Mouse (Mus musculus) lung, postnatal 0 days (tissue): ENCODE measurements around the gene Eapp.
"Not testable (repeated sequence)": the region's sequence is repeated elsewhere in the genome, so short reads cannot be mapped to it uniquely, and the experiment has no call there.

Experiments used
- CTCF ChIP-seq: IDR thresholded peaks from 2 replicates; pipeline ENCODE4 v1.5.1; 2016; ENCODE audit warnings: antibody characterized with exemption, mild to moderate bottlenecking
- EP300 ChIP-seq: IDR thresholded peaks from 2 replicates; pipeline ENCODE4 v1.6.1; 2016; ENCODE audit warnings: antibody characterized with exemption, mild to moderate bottlenecking, control low read depth

- TF ChIP-seq EP300, CTCF: not testable (repeated sequence)
Measured at GRCm38 (mm10) chr12:54710494-54710879, 14.8 kb upstream of the Eapp start.
